Mouse (Mus musculus) ES-Bruce4 (cell line): ENCODE measurements at regions not wholly inside any gene's neighbourhood (a gene's known extent, or its start where the extent isn't known, plus 50 kb on each side); places are given as distances from the start of the nearest gene placed in this dataset.

Source experiments
- CTCF ChIP-seq: IDR thresholded peaks from one replicate; pipeline ENCODE4 v1.8.1; 2011; ENCODE audit warnings: low read depth, low read length
- EP300 ChIP-seq: IDR thresholded peaks from 2 replicates; pipeline ENCODE4 v1.6.1; 2011; ENCODE audit warnings: low read depth, low read length; ENCODE audit not compliant: insufficient read depth
- POLR2A ChIP-seq: IDR thresholded peaks from one replicate; pipeline ENCODE4 v1.8.1; 2011; ENCODE audit warnings: low read length; ENCODE audit not compliant: insufficient read depth

GRCm38 (mm10) chr11:23169742-23170428 lies 86.0 kb upstream of the Xpo1 start:
- TF ChIP-seq EP300 (no peak), POLR2A (no peak), CTCF (no peak)
